8 mouse cellular contexts compared by ENCODE assay signal in the genomic region with DNA sequence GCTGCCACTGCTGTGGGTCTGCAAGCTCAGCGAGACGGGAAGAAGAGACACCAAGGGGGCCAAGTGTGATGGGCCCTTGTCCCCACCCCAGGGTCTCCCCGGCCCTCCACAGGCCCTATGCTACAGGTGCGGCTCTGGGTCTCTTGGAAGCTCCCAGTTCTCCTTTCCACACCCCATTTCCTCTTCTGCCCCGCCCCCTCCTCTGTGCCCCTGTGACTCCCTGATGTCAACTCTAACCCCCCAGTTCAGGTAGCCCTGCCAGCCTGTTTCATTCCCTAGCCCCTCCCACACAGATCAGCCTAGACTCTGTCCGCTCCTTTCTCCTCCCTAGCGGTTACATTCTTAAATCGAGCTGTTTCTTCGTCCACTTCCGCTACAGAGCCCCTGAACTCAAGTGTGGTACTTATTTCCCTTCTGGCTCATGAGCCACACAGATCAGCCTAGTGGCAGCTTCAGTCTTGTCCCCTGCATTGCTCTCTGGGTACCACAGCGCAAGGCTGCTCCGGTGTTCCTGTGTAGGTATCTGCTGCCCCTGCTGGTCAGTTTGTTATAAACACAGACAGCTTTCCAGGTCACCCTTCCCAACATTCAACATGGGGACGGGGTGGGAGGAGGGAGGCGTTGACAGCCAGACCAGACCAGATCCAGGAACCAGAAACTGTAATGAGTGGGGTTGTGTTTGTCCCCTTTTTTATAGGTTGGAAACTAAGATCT. TPM values are rescaled to one million over a fixed set of nuclear protein-coding genes. Genes with fewer than 3 reads are reported as not detected.
A peak's percentile ranks its signal among the peaks of the same experiment; 100 is the strongest.
DNase-seq lines count a peak whose midpoint lies in the region; ATAC-seq and TF ChIP-seq lines count a peak whose summit lies in the region.

No protein-coding gene starts in this region.

- no peaks in the 10 kb centered on the region for H3K9me3 ChIP-seq in heart, embryonic 14.5 days (ENCODE audit: control insufficient read depth, low read length)
- H3K9me3 ChIP-seq in kidney, postnatal 0 days (replicated peaks; ENCODE audit: low read length): no peaks in the 10 kb centered on the region

- peak; percentile 96 for DNase-seq in brain, adult 2 months (ENCODE audit: low read depth, low spot score)
- peak; percentile 93 for DNase-seq in kidney, postnatal 0 days (ENCODE audit: low spot score)
- peak; percentile 65 for DNase-seq in liver, adult 2 months (ENCODE audit: extremely low read depth, low read depth, low spot score)
- DNase-seq in naive thymus-derived CD4-positive, alpha-beta T cell, adult 2 months (ENCODE audit: low read depth): peak; percentile 68
- DNase-seq in spleen, postnatal 4 days (ENCODE audit: low spot score in 2 of 2): peak; percentile 63 to 77

- H3K36me3 ChIP-seq in C2C12 (ENCODE audit: control insufficient read depth, insufficient read depth): no peaks in the 10 kb centered on the region
- no peaks in the 10 kb centered on the region for H3K36me3 ChIP-seq in heart, embryonic 14.5 days (ENCODE audit: control insufficient read depth, insufficient read depth, low read length)
- H3K36me3 ChIP-seq in kidney, postnatal 0 days (ENCODE audit: insufficient read depth, low read length): no peaks in the 10 kb centered on the region
- no peaks in the 10 kb centered on the region for H3K36me3 ChIP-seq in liver, adult 2 months (ENCODE audit: control insufficient read depth, insufficient read depth, low read length)

- peak; percentile 27 for TF ChIP-seq CTCF in C2C12 (IDR thresholded peaks at IDR 0.05; ENCODE audit: control insufficient read depth, insufficient read depth, insufficient read length)
- peak; percentile 97 for TF ChIP-seq CTCF in kidney, postnatal 0 days (IDR thresholded peaks at IDR 0.05; ENCODE audit: low read depth)
- peak; percentile 89 for TF ChIP-seq CTCF in liver, adult 2 months (IDR thresholded peaks at IDR 0.05; ENCODE audit: low read depth, low read length)

- H3K4me3 ChIP-seq in C2C12 (ENCODE audit: insufficient read depth, poor library complexity, severe bottlenecking): no peak overlapping the region
- no peak overlapping the region for H3K4me3 ChIP-seq in heart, embryonic 14.5 days (ENCODE audit: control insufficient read depth in 1 of 2, insufficient read depth in 1 of 2, low read depth in 1 of 2, low read length in 2 of 2)
- no peak overlapping the region for H3K4me3 ChIP-seq in kidney, postnatal 0 days (replicated peaks; ENCODE audit: low read depth, low read length)
- H3K4me3 ChIP-seq in liver, adult 2 months (ENCODE audit: insufficient read depth, low read depth, low read length): no peak overlapping the region

- WGBS in heart, embryonic 14.5 days: 12% methylated on average over 14 of the region's 14 CpGs
- 12% methylated on average over 14 of the region's 14 CpGs for WGBS in kidney, postnatal 0 days
- 26% methylated on average over 14 of the region's 14 CpGs for WGBS in liver, adult 2 months

- H3K79me3 ChIP-seq in C2C12 (ENCODE audit: low read depth): no peaks in the 10 kb centered on the region

- no peaks in the 10 kb centered on the region for H3K79me2 ChIP-seq in C2C12 (ENCODE audit: control insufficient read depth, insufficient read depth)
- no peaks in the 10 kb centered on the region for H3K79me2 ChIP-seq in liver, adult 2 months (ENCODE audit: control insufficient read depth, insufficient read depth, low read length)

- H3K27ac ChIP-seq in heart, embryonic 14.5 days (replicated peaks in 1 of 2; ENCODE audit: control insufficient read depth in 1 of 2, insufficient read depth in 1 of 2, low read depth in 2 of 2, low read length in 2 of 2): no peak overlapping the region
- H3K27ac ChIP-seq in kidney, postnatal 0 days: no peak overlapping the region
- no peak overlapping the region for H3K27ac ChIP-seq in liver, adult 2 months (replicated peaks; ENCODE audit: insufficient read depth, low read depth, low read length)

- H3K4me2 ChIP-seq in heart, embryonic 14.5 days (ENCODE audit: low read length): peak overlapping the region; percentile 20; the same call in 1 of the 2 replicates
- H3K4me2 ChIP-seq in kidney, postnatal 0 days (ENCODE audit: low read length): peak overlapping the region; percentile 34

- H3K9ac ChIP-seq in heart, embryonic 14.5 days (ENCODE audit: low read length): no peak overlapping the region
- H3K9ac ChIP-seq in kidney, postnatal 0 days (ENCODE audit: low read depth, low read length): no peak overlapping the region
- H3K9ac ChIP-seq in liver, adult 2 months (ENCODE audit: low read depth, low read length): no peak overlapping the region

- H3K27me3 ChIP-seq in C2C12 (ENCODE audit: control insufficient read depth, insufficient read depth, insufficient read length): no peaks in the 10 kb centered on the region
- 0 out of 2 replicates have a peak, but pooled peaks cover 5% of the 10 kb centered on the region for H3K27me3 ChIP-seq in heart, embryonic 14.5 days (ENCODE audit: control insufficient read depth, insufficient read depth, low read length)
- no peaks in the 10 kb centered on the region for H3K27me3 ChIP-seq in kidney, postnatal 0 days (ENCODE audit: insufficient read depth, low read length)
- no peaks in the 10 kb centered on the region for H3K27me3 ChIP-seq in liver, adult 2 months (ENCODE audit: control insufficient read depth, insufficient read depth, low read length)

- H3K4me1 ChIP-seq in heart, embryonic 14.5 days (ENCODE audit: control insufficient read depth in 2 of 2, insufficient read depth in 2 of 2, low read length in 2 of 2): peaks cover 0 to 2% of the 10 kb centered on the region in 2 experiments; a peak in 1 of 4 replicates
- H3K4me1 ChIP-seq in kidney, postnatal 0 days (replicated peaks; ENCODE audit: insufficient read depth, low read length): no peaks in the 10 kb centered on the region
- H3K4me1 ChIP-seq in liver, adult 2 months (ENCODE audit: control insufficient read depth, insufficient read depth, low read length): peaks cover 2% of the 10 kb centered on the region; the same call in 1 of the 2 replicates

- ATAC-seq in erythroblast, adult 5-6 weeks (replicated peaks; ENCODE audit: low FRiP score, poor library complexity, severe bottlenecking): peak; percentile 57; the same call in 1 of the 2 replicates
- ATAC-seq in heart, embryonic 14.5 days (ENCODE audit: insufficient number of reproducible peaks, insufficient read depth, low FRiP score, low read depth): peak; percentile 69; the same call in 1 of the 2 replicates
- peak; percentile 84 for ATAC-seq in kidney, postnatal 0 days (replicated peaks; ENCODE audit: low FRiP score, low read depth)

- H3ac ChIP-seq in C2C12 (ENCODE audit: control insufficient read depth, insufficient read length, low read depth): no peak overlapping the region

- no peak for TF ChIP-seq POLR2A in liver, adult 2 months (IDR thresholded peaks at IDR 0.05; ENCODE audit: extremely low read depth, insufficient read depth, low read length)

TF ChIP-seq in C2C12, 6 proteins besides CTCF, POLR2A, EP300 and RAD21:
- TF ChIP-seq MAX (IDR thresholded peaks at IDR 0.05) (no peak), MYOD1 (IDR thresholded peaks at IDR 0.05; ENCODE audit: control insufficient read depth, insufficient read length, low read depth) (no peak), USF1 (IDR thresholded peaks at IDR 0.05; ENCODE audit: low read depth) (no peak)

RNA-seq across cellular contexts. Expression of a gene that starts 26.3 kb away (rescaled TPM):
- 198 TPM for polyA plus RNA-seq in C2C12 (2012; fragmentation: generic; extraction: Trizol)
- total RNA-seq in erythroblast, adult 5-6 weeks (2015; ENCODE audit: low replicate concordance): 2.3 and 3.1 TPM in 2 replicates
- total RNA-seq in erythroblast, adult 5-6 weeks (2017; ENCODE audit: low replicate concordance): 0.68 and 2.1 TPM in 2 replicates
- polyA plus RNA-seq in heart, embryonic 14.5 days (2014; fragmentation: Nextera tagmentation; extraction: Ambion mirVana): 92.8 and 94.3 TPM in 2 replicates
- 36.1 and 40.8 TPM in 2 replicates for polyA plus RNA-seq in kidney, postnatal 0 days (2015; fragmentation: Nextera tagmentation; extraction: Ambion mirVana)
- total RNA-seq in liver, adult 2 months (2014; rRNA removed): 430 and 630 TPM in 2 replicates
- 55.2 and 213 TPM in 2 replicates for polyA plus RNA-seq in liver, adult 2 months (2012; rRNA removed)

RNA-seq across cellular contexts. Expression of a gene that starts 39.6 kb away (rescaled TPM):
- 0.13 TPM for polyA plus RNA-seq in C2C12 (2012; fragmentation: generic; extraction: Trizol)
- total RNA-seq in erythroblast, adult 5-6 weeks (2015; ENCODE audit: low replicate concordance): not detected in 2 replicates
- total RNA-seq in erythroblast, adult 5-6 weeks (2017; ENCODE audit: low replicate concordance): 0.42 and 0.85 TPM in 2 replicates
- polyA plus RNA-seq in heart, embryonic 14.5 days (2014; fragmentation: Nextera tagmentation; extraction: Ambion mirVana): 2.2 and 3.0 TPM in 2 replicates
- polyA plus RNA-seq in kidney, postnatal 0 days (2015; fragmentation: Nextera tagmentation; extraction: Ambion mirVana): 34.3 and 37.5 TPM in 2 replicates
- 5.1 and 6.9 TPM in 2 replicates for total RNA-seq in liver, adult 2 months (2014; rRNA removed)
- 7.3 and 10.0 TPM in 2 replicates for polyA plus RNA-seq in liver, adult 2 months (2012; rRNA removed)

Comparison
In these comparisons a context has a peak if more than half of its experiments do, and no peak if none do; other contexts are left out.
1. CTCF ChIP-seq: peak in every context shown above with its lines; median percentile 97 in kidney, postnatal 0 days; 89 in liver, adult 2 months; 27 in C2C12.